Mouse (Mus musculus) testis, adult 2 months (tissue): ENCODE data around the gene Itgb3.

ENCODE experiments used
- CTCF ChIP-seq: fragments of 200-500 bp; IDR thresholded peaks from 2 replicates; pipeline ENCODE4 v1.5.1; 2012; ENCODE audit warnings: low read depth, mild to moderate bottlenecking, inconsistent platforms, low read length, moderate library complexity; ENCODE audit not compliant: control insufficient read depth, insufficient read depth, insufficient replicate concordance
- POLR2A ChIP-seq: fragments of 200-500 bp; IDR thresholded peaks from 2 replicates; pipeline ENCODE4 v1.6.1; 2012; ENCODE audit warnings: low read depth, mild to moderate bottlenecking, inconsistent platforms, low read length, moderate library complexity; ENCODE audit not compliant: control insufficient read depth

- TF ChIP-seq POLR2A (no peak), CTCF (no peak)
Observed at GRCm38 (mm10) chr11:104643236-104643635, 35.4 kb downstream of the Itgb3 start.
